Mouse (Mus musculus) midbrain, embryonic 13.5 days (tissue): ENCODE results near the gene Bcl2l10. TPM values are rescaled to one million over a fixed set of nuclear protein-coding genes. Genes with fewer than 3 reads are reported as not detected.

Experiments
- ATAC-seq: fragments of 200-750 bp; cut with Nextera tagmentation; 2 replicates; pipeline ENCODE4 v1.8.0; 2017; ENCODE audit warnings: mild to moderate bottlenecking, moderate TSS enrichment, moderate library complexity
- H3K27ac ChIP-seq: fragments of 300-500 bp; sonication (generic); 2 replicates; pipeline ENCODE4 v1.5.1; 2015; ENCODE audit warnings: inconsistent platforms, mild to moderate bottlenecking, moderate library complexity
- H3K27me3 ChIP-seq: fragments of 300-500 bp; sonication (generic); 2 replicates; pipeline ENCODE4 v1.6.1; 2015; ENCODE audit warnings: mild to moderate bottlenecking, inconsistent platforms
- H3K36me3 ChIP-seq: fragments of 300-500 bp; sonication (generic); 2 replicates; pipeline ENCODE4 v1.6.1; 2015; ENCODE audit warnings: mild to moderate bottlenecking, inconsistent platforms
- H3K4me1 ChIP-seq: fragments of 300-500 bp; sonication (generic); replicated peaks from 2 replicates; pipeline ENCODE4 v1.6.1; 2015; ENCODE audit warnings: inconsistent platforms
- H3K4me2 ChIP-seq: fragments of 300-500 bp; sonication (generic); replicated peaks from 2 replicates; pipeline ENCODE4 v1.6.1; 2015; ENCODE audit warnings: moderate library complexity, mild to moderate bottlenecking, inconsistent platforms
- H3K4me3 ChIP-seq: fragments of 300-500 bp; sonication (generic); replicated peaks from 2 replicates; pipeline ENCODE4 v1.5.1; 2015; ENCODE audit warnings: mild to moderate bottlenecking, inconsistent platforms
- H3K9ac ChIP-seq: fragments of 300-500 bp; sonication (generic); replicated peaks from 2 replicates; pipeline ENCODE4 v1.6.1; 2015; ENCODE audit warnings: mild to moderate bottlenecking, inconsistent platforms
- H3K9me3 ChIP-seq: fragments of 300-500 bp; sonication (generic); 2 replicates; pipeline ENCODE4 v1.6.1; 2016; ENCODE audit warnings: mild to moderate bottlenecking, inconsistent platforms
- WGBS: fragments of 180-500 bp; shearing (Covaris S2); methylation state at CpG from one replicate; pipeline ENCODE4 v1.1.7; 2015; 5-methylcytosine and 5-hydroxymethylcytosine counted together
- polyA plus RNA-seq: library from polyadenylated mRNA; unstranded; fragments of >200 nt; fragmentation: Nextera tagmentation; extraction: Ambion mirVana; gene quantifications from 2 replicates; pipeline ENCODE4 v1.2.1, GENCODE M21; 2015

The Bcl2l10 gene
- polyA plus RNA-seq, 1 experiment from 2014 or later, result not detected

- H3K9ac ChIP-seq, result no peak overlapping the region
- 0 out of 2 replicates have a peak, but pooled peaks cover 6% of the 10 kb centered on the region for H3K9me3 ChIP-seq
- WGBS, result 89% methylated on average over 2 of the region's 2 CpGs
- no peak overlapping the region for H3K27ac ChIP-seq
- no peak for ATAC-seq
- H3K27me3 ChIP-seq, result no peaks in the 10 kb centered on the region
- no peaks in the 10 kb centered on the region for H3K4me1 ChIP-seq
- H3K36me3 ChIP-seq, result no peaks in the 10 kb centered on the region
- no peak overlapping the region for H3K4me2 ChIP-seq
- no peak overlapping the region for H3K4me3 ChIP-seq
These were observed 31.2 kb downstream of the Bcl2l10 start for GRCm38 (mm10) chr9:75378774-75379173.

GRCm38 (mm10) chr9:75382825-75383224 is 35.3 kb downstream of the Bcl2l10 start:
- H3K9me3 ChIP-seq, result no peaks in the 10 kb centered on the region
- no peak for ATAC-seq
- H3K36me3 ChIP-seq, result peaks cover 26% of the 10 kb centered on the region
- WGBS, result 93% methylated on average over 14 of the region's 14 CpGs
- H3K27me3 ChIP-seq, result no peaks in the 10 kb centered on the region
- H3K4me3 ChIP-seq, result no peak overlapping the region
- H3K9ac ChIP-seq, result no peak overlapping the region
- H3K27ac ChIP-seq, result no peak overlapping the region
- H3K4me1 ChIP-seq, result no peaks in the 10 kb centered on the region
- no peak overlapping the region for H3K4me2 ChIP-seq

GRCm38 (mm10) chr9:75383785-75384184 is 36.2 kb downstream of the Bcl2l10 start:
- H3K9me3 ChIP-seq, result no peaks in the 10 kb centered on the region
- H3K9ac ChIP-seq, result no peak overlapping the region
- no peaks in the 10 kb centered on the region for H3K27me3 ChIP-seq
- H3K4me3 ChIP-seq, result no peak overlapping the region
- H3K4me2 ChIP-seq, result no peak overlapping the region
- no peak for ATAC-seq
- H3K4me1 ChIP-seq, result no peaks in the 10 kb centered on the region
- no peak overlapping the region for H3K27ac ChIP-seq
- H3K36me3 ChIP-seq, result peaks cover 31% of the 10 kb centered on the region
- WGBS, result 83% methylated on average over 9 of the region's 9 CpGs

- Histone ChIP-seq H3K4me1 (no peaks in the 10 kb centered on the region), H3K27me3 (no peaks in the 10 kb centered on the region), H3K27ac (no peak overlapping the region), H3K9ac (no peak overlapping the region), H3K4me3 (no peak overlapping the region), H3K36me3 (peaks cover 38% of the 10 kb centered on the region), H3K4me2 (no peak overlapping the region), H3K9me3 (no peaks in the 10 kb centered on the region)
- 83% methylated on average over 3 of the region's 3 CpGs for WGBS
- ATAC-seq, result 0 out of 2 replicates have a peak, but pooled peaks have one; percentile 45
These were observed 36.9 kb downstream of the Bcl2l10 start for GRCm38 (mm10) chr9:75384337-75384962.

GRCm38 (mm10) chr9:75385218-75385974 is 37.8 kb downstream of the Bcl2l10 start:
- WGBS, result 81% methylated on average over 9 of the region's 9 CpGs
- no peak overlapping the region for H3K27ac ChIP-seq
- no peak overlapping the region for H3K9ac ChIP-seq
- H3K27me3 ChIP-seq, result no peaks in the 10 kb centered on the region
- H3K36me3 ChIP-seq, result peaks cover 45% of the 10 kb centered on the region
- ATAC-seq, result no peak
- H3K4me2 ChIP-seq, result no peak overlapping the region
- H3K4me3 ChIP-seq, result no peak overlapping the region
- H3K9me3 ChIP-seq, result no peaks in the 10 kb centered on the region
- H3K4me1 ChIP-seq, result no peaks in the 10 kb centered on the region

GRCm38 (mm10) chr9:75393251-75393650 is 45.7 kb downstream of the Bcl2l10 start:
- H3K4me2 ChIP-seq, result no peak overlapping the region
- no peaks in the 10 kb centered on the region for H3K27me3 ChIP-seq
- no peak for ATAC-seq
- H3K27ac ChIP-seq, result no peak overlapping the region
- H3K36me3 ChIP-seq, result peaks cover 88% of the 10 kb centered on the region
- H3K9ac ChIP-seq, result no peak overlapping the region
- H3K9me3 ChIP-seq, result no peaks in the 10 kb centered on the region
- 81% methylated on average over 12 of the region's 12 CpGs for WGBS
- no peak overlapping the region for H3K4me3 ChIP-seq
- no peaks in the 10 kb centered on the region for H3K4me1 ChIP-seq

- ATAC-seq, result no peak
- peaks cover 65% of the 10 kb centered on the region for H3K36me3 ChIP-seq
- WGBS, result 96% methylated on average over 6 of the region's 6 CpGs
- H3K27ac ChIP-seq, result no peak overlapping the region
- H3K4me1 ChIP-seq, result peaks cover 6% of the 10 kb centered on the region; the same call in 1 of the 2 replicates
- no peak overlapping the region for H3K4me3 ChIP-seq
- no peaks in the 10 kb centered on the region for H3K9me3 ChIP-seq
- no peak overlapping the region for H3K4me2 ChIP-seq
- H3K9ac ChIP-seq, result no peak overlapping the region
- H3K27me3 ChIP-seq, result no peaks in the 10 kb centered on the region
These were observed 48.4 kb downstream of the Bcl2l10 start for GRCm38 (mm10) chr9:75395971-75396370.

GRCm38 (mm10) chr9:75399069-75399468 is 51.5 kb downstream of the Bcl2l10 start:
- Histone ChIP-seq H3K4me3 (no peak overlapping the region), H3K36me3 (peaks cover 35% of the 10 kb centered on the region), H3K27me3 (no peaks in the 10 kb centered on the region), H3K4me2 (no peak overlapping the region), H3K4me1 (peaks cover 34% of the 10 kb centered on the region), H3K27ac (no peak overlapping the region), H3K9me3 (no peaks in the 10 kb centered on the region), H3K9ac (no peak overlapping the region)
- WGBS, result 95% methylated on average over 4 of the region's 4 CpGs
- no peak for ATAC-seq

- 70% methylated on average over 5 of the region's 5 CpGs for WGBS
- Histone ChIP-seq H3K36me3 (peaks cover 21% of the 10 kb centered on the region), H3K9me3 (no peaks in the 10 kb centered on the region), H3K27ac (no peak overlapping the region), H3K27me3 (no peaks in the 10 kb centered on the region), H3K9ac (no peak overlapping the region), H3K4me3 (no peak overlapping the region), H3K4me1 (peaks cover 47% of the 10 kb centered on the region), H3K4me2 (no peak overlapping the region)
- no peak for ATAC-seq
These were observed 53.1 kb downstream of the Bcl2l10 start for GRCm38 (mm10) chr9:75400639-75401038.

Other genes starting within 250 kb of the Bcl2l10 start
- 0.50 and 0.59 TPM in 2 replicates for gene Myo5c, start 115.7 kb upstream of the Bcl2l10 start, polyA plus RNA-seq
- 46.4 and 50.2 TPM in 2 replicates for gene Gnb5, start 41.5 kb upstream of the Bcl2l10 start, polyA plus RNA-seq
- 196 and 199 TPM in 2 replicates for gene Mapk6, start 62.2 kb downstream of the Bcl2l10 start, polyA plus RNA-seq
- 46.8 and 49.2 TPM in 2 replicates for gene Leo1, start 93.8 kb downstream of the Bcl2l10 start, polyA plus RNA-seq
- gene Tmod3, start 211.9 kb downstream of the Bcl2l10 start, polyA plus RNA-seq, result 74.2 and 77.6 TPM in 2 replicates